Mouse (Mus musculus) MEL (cell line): ENCODE measurements around the gene Chd6. TPM values are rescaled to one million over a fixed set of nuclear protein-coding genes. Genes with fewer than 3 reads are reported as not detected.

ENCODE experiments used
- DNase-seq: peaks from one replicate; pipeline ENCODE4 v3.0.0; 2011; ENCODE audit warnings: low read depth, low spot score
- H3K27ac ChIP-seq: 2 replicates; pipeline ENCODE4 v1.5.1; 2012; ENCODE audit warnings: low read depth, mild to moderate bottlenecking, control low read depth, low read length, moderate library complexity; ENCODE audit not compliant: control insufficient read depth
- H3K27me3 ChIP-seq, 2 experiments: fragments of 150-350 bp in 1 of 2; sonication (generic) in 1 of 2; 2 replicates each; pipeline ENCODE4 v1.6.1; 2012; ENCODE audit warnings: low read length in 2 of 2, mild to moderate bottlenecking in 2 of 2, improper control_type of control experiment in 1 of 2, moderate library complexity in 1 of 2; ENCODE audit not compliant: insufficient read depth in 2 of 2, control insufficient read depth in 1 of 2
- H3K36me3 ChIP-seq, 2 experiments: 2 replicates each; pipeline ENCODE4 v1.6.1; 2012 to 2014; ENCODE audit warnings: low read length in 2 of 2, improper control_type of control experiment in 1 of 2, inconsistent platforms in 1 of 2, mild to moderate bottlenecking in 1 of 2; ENCODE audit not compliant: insufficient read depth in 2 of 2, control insufficient read depth in 1 of 2
- H3K4me1 ChIP-seq, 2 experiments: fragments of 150-350 bp in 1 of 2; sonication (generic) in 1 of 2; 2 replicates each; pipeline ENCODE4 v1.6.1; 2012; ENCODE audit warnings: low read length in 2 of 2, improper control_type of control experiment in 1 of 2, mild to moderate bottlenecking in 1 of 2; ENCODE audit not compliant: insufficient read depth in 2 of 2, control insufficient read depth in 1 of 2
- H3K4me3 ChIP-seq, 2 experiments: fragments of 150-350 bp in 1 of 2; sonication (generic) in 1 of 2; 2 replicates each; pipeline ENCODE4 v1.5.1; 2012; ENCODE audit warnings: low read depth in 2 of 2, low read length in 2 of 2, mild to moderate bottlenecking in 2 of 2, moderate library complexity in 2 of 2, control low read depth in 1 of 2, improper control_type of control experiment in 1 of 2; ENCODE audit not compliant: control insufficient read depth in 1 of 2, insufficient read depth in 1 of 2
- H3K79me2 ChIP-seq: 2 replicates; pipeline ENCODE4 v1.6.1; 2012; ENCODE audit warnings: mild to moderate bottlenecking, low read length, moderate library complexity; ENCODE audit not compliant: control insufficient read depth, poor library complexity, insufficient read depth
- H3K9ac ChIP-seq: 2 replicates; pipeline ENCODE4 v1.6.1; 2012; ENCODE audit warnings: low read depth, mild to moderate bottlenecking, control low read depth, low read length, moderate library complexity; ENCODE audit not compliant: control insufficient read depth, poor library complexity, severe bottlenecking
- H3K9me3 ChIP-seq: fragments of 150-350 bp; sonication (generic); replicated peaks from 2 replicates; pipeline ENCODE4 v1.6.1; 2012; ENCODE audit warnings: mild to moderate bottlenecking, low read length, improper control_type of control experiment, moderate library complexity; ENCODE audit not compliant: insufficient read depth
- BHLHE40 ChIP-seq: IDR thresholded peaks from 2 replicates; pipeline ENCODE4 v1.6.1; 2012; ENCODE audit warnings: low read depth, mild to moderate bottlenecking, inconsistent platforms, low read length, improper control_type of control experiment, borderline replicate concordance
- CHD1 ChIP-seq: IDR thresholded peaks from 2 replicates; pipeline ENCODE4 v1.6.1; 2012; ENCODE audit warnings: low read depth, mild to moderate bottlenecking, inconsistent platforms, low read length, improper control_type of control experiment
- CHD2 ChIP-seq: IDR thresholded peaks from 2 replicates; pipeline ENCODE4 v1.6.1; 2011; ENCODE audit warnings: low read length, improper control_type of control experiment
- E2F4 ChIP-seq: IDR thresholded peaks from 2 replicates; pipeline ENCODE4 v1.6.1; 2011; ENCODE audit warnings: low read depth, low read length, improper control_type of control experiment, borderline replicate concordance
- ELF1 ChIP-seq: IDR thresholded peaks from 2 replicates; pipeline ENCODE4 v1.6.1; 2014; ENCODE audit warnings: low read depth, mild to moderate bottlenecking, inconsistent platforms, low read length, improper control_type of control experiment, moderate library complexity
- EP300 ChIP-seq, 2 experiments: IDR thresholded peaks; 2 replicates each; pipeline ENCODE4 v1.6.1; 2011; ENCODE audit warnings: improper control_type of control experiment in 2 of 2, low read length in 2 of 2, low read depth in 1 of 2, mild to moderate bottlenecking in 1 of 2
- ETS1 ChIP-seq: IDR thresholded peaks from 2 replicates; pipeline ENCODE4 v1.6.1; 2012; ENCODE audit warnings: low read depth, mild to moderate bottlenecking, inconsistent platforms, low read length, improper control_type of control experiment, moderate library complexity
- GABPA ChIP-seq: IDR thresholded peaks from 2 replicates; pipeline ENCODE4 v1.6.1; 2012; ENCODE audit warnings: low read depth, mild to moderate bottlenecking, inconsistent platforms, low read length, improper control_type of control experiment, moderate library complexity
- GATA1 ChIP-seq: IDR thresholded peaks from 2 replicates; pipeline ENCODE4 v1.6.1; 2011; ENCODE audit warnings: low read depth, low read length, improper control_type of control experiment
- HCFC1 ChIP-seq: IDR thresholded peaks from 2 replicates; pipeline ENCODE4 v1.6.1; 2012; ENCODE audit warnings: low read depth, mild to moderate bottlenecking, inconsistent platforms, low read length, improper control_type of control experiment, moderate library complexity
- JUND ChIP-seq: IDR thresholded peaks from 2 replicates; pipeline ENCODE4 v1.6.1; 2011; ENCODE audit warnings: low read depth, mild to moderate bottlenecking, improper control_type of control experiment, low read length
- MAFK ChIP-seq: IDR thresholded peaks from 2 replicates; pipeline ENCODE4 v1.6.1; 2011; ENCODE audit warnings: low read depth, mild to moderate bottlenecking, low read length, improper control_type of control experiment, borderline replicate concordance
- MAX ChIP-seq: IDR thresholded peaks from 2 replicates; pipeline ENCODE4 v1.6.1; 2011; ENCODE audit warnings: low read length, improper control_type of control experiment
- MAZ ChIP-seq: IDR thresholded peaks from 2 replicates; pipeline ENCODE4 v1.6.1; 2012; ENCODE audit warnings: low read depth, mild to moderate bottlenecking, inconsistent platforms, low read length, improper control_type of control experiment
- MEF2A ChIP-seq: IDR thresholded peaks from 2 replicates; pipeline ENCODE4 v1.6.1; 2014; ENCODE audit warnings: low read depth, mild to moderate bottlenecking, inconsistent platforms, low read length, improper control_type of control experiment; ENCODE audit not compliant: poor library complexity, insufficient replicate concordance, severe bottlenecking; ENCODE audit errors: extremely low read depth
- NRF1 ChIP-seq: IDR thresholded peaks from 2 replicates; pipeline ENCODE4 v1.6.1; 2014; ENCODE audit warnings: low read depth, mild to moderate bottlenecking, inconsistent platforms, low read length, improper control_type of control experiment, moderate library complexity; ENCODE audit not compliant: poor library complexity, insufficient read depth, severe bottlenecking
- POLR2AphosphoS2 ChIP-seq: IDR thresholded peaks from 2 replicates; pipeline ENCODE4 v1.6.1; 2011; ENCODE audit warnings: low read length, improper control_type of control experiment
- POLR2AphosphoS5 ChIP-seq: IDR thresholded peaks from 2 replicates; pipeline ENCODE4 v1.6.1; 2012; ENCODE audit warnings: low read depth, borderline replicate concordance, mild to moderate bottlenecking, inconsistent platforms, low read length, moderate library complexity, mixed read lengths
- RAD21 ChIP-seq: IDR thresholded peaks from 2 replicates; pipeline ENCODE4 v1.6.1; 2011; ENCODE audit warnings: mild to moderate bottlenecking, low read depth, low read length, improper control_type of control experiment
- RCOR1 ChIP-seq: IDR thresholded peaks from 2 replicates; pipeline ENCODE4 v1.6.1; 2012; ENCODE audit warnings: low read depth, mild to moderate bottlenecking, inconsistent platforms, low read length, improper control_type of control experiment
- SIN3A ChIP-seq: IDR thresholded peaks from 2 replicates; pipeline ENCODE4 v1.6.1; 2012; ENCODE audit warnings: low read length, improper control_type of control experiment, inconsistent platforms
- SMC3 ChIP-seq: IDR thresholded peaks from 2 replicates; pipeline ENCODE4 v1.6.1; 2011; ENCODE audit warnings: low read depth, low read length, improper control_type of control experiment
- TBP ChIP-seq: IDR thresholded peaks from 2 replicates; pipeline ENCODE4 v1.8.0; 2011; ENCODE audit warnings: low read depth, low read length, improper control_type of control experiment
- TCF12 ChIP-seq: IDR thresholded peaks from 2 replicates; pipeline ENCODE4 v1.6.1; 2014; ENCODE audit warnings: low read depth, mild to moderate bottlenecking, inconsistent platforms, low read length, improper control_type of control experiment, moderate library complexity
- USF1 ChIP-seq: IDR thresholded peaks from 2 replicates; pipeline ENCODE4 v1.6.1; 2014; ENCODE audit warnings: low read depth, mild to moderate bottlenecking, inconsistent platforms, low read length, improper control_type of control experiment, moderate library complexity
- USF2 ChIP-seq, 2 experiments: IDR thresholded peaks; 2 replicates each; pipeline ENCODE4 v1.6.1; 2011 to 2012; ENCODE audit warnings: improper control_type of control experiment in 2 of 2, low read length in 2 of 2, borderline replicate concordance in 1 of 2, inconsistent platforms in 1 of 2, low read depth in 1 of 2, mild to moderate bottlenecking in 1 of 2; ENCODE audit not compliant: insufficient read depth in 1 of 2
- ZMIZ1 ChIP-seq: IDR thresholded peaks from 2 replicates; pipeline ENCODE4 v1.6.1; 2012; ENCODE audit warnings: low read depth, mild to moderate bottlenecking, inconsistent platforms, low read length, improper control_type of control experiment, moderate library complexity
- polyA plus RNA-seq, 2 experiments: library from polyadenylated mRNA; stranded (reverse) in 1 of 2; unstranded in 1 of 2; fragments of >175 nt in 1 of 2; fragments of >200 nt in 1 of 2; gene quantifications; 2 replicates each; pipeline versions ENCODE4 v1.2.1 to v1.2.4; 2012; ENCODE audit warnings: low replicate concordance in 2 of 2, low read depth in 1 of 2; ENCODE audit not compliant: insufficient read length in 2 of 2, insufficient read depth in 1 of 2, missing spikeins in 1 of 2
- total RNA-seq: library from RNA; depleted of rRNA; stranded (reverse); fragments of 300-350 nt; gene quantifications from 2 replicates; pipeline ENCODE4 v1.2.3, GENCODE M21; 2012

Gene Chd6
- total and polyA plus RNA-seq, 3 experiments = 9.7 to 200 (median 15.4) TPM

DNA sequence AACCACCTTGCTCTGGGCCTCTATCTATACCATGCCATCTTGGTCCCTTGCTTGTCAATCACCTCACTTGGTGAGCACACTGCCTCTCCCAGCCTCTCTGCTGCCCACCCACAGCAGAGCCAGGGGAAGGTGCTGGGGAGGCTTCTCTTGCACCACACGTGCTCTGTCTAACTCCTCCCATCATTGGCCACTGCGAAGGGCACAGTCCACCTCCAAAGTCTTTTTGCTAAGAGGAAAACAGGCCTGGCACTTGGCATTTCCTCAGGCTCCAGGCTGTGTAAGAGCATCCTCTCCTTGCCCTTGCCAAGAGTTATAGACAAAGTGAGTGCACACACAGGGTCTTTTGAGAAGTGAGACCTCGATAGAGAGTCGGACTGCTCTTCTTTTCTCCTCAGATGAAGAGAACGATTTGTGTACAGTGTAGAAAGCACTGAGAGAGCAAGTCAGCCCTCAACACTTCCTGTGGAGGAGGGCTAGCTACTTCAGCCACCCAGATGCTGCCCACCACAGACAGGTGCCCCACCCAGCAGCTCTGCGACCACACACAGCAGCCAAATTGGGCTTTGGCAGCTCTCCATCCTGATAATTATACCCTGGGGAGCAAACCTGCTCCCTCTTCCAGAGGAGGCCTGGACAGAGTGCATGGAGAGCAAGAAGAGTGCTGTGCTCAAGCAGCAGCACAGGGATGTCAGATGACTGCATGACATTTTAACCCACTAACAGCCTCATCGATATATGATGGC lies 155.6 kb downstream of the Chd6 start:
- peaks cover 3 to 8% of the 10 kb centered on the region in 2 experiments; a peak in 3 of 4 replicates for H3K36me3 ChIP-seq

DNA sequence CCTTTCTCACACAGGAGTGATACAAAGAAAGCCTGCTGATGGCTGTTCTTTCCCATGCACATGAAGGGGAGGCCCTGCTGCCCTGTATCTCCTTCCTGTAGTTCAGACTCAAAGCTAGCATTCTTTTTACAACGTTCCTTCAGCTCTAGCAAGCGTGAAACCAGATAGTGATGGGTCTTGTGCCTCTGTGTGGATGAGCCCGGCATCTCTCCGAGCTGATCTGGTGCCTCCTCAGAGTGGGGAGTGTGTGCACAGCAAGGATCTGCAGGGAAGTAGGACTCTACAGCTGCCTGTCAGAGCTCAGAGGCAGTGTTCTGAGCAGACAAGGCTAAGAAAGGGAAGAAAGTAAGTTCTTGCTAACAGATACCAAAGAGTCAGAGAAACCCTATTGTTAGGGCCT lies 157.3 kb downstream of the Chd6 start:
- H3K79me2 ChIP-seq = no peaks in the 10 kb centered on the region
- H3K9me3 ChIP-seq = no peaks in the 10 kb centered on the region
- H3K36me3 ChIP-seq = peaks cover 3 to 8% of the 10 kb centered on the region in 2 experiments; a peak in 3 of 4 replicates
- no peak overlapping the region for H3K9ac ChIP-seq
- no peak for DNase-seq
- H3K4me3 ChIP-seq = no peak overlapping the region
- H3K4me1 ChIP-seq = peaks cover 4% of the 10 kb centered on the region in 2 experiments; a peak in 3 of 4 replicates
- TF ChIP-seq BHLHE40 (no peak), MAX (no peak), USF2 (IDR thresholded peaks at IDR 0.05; ENCODE audit: borderline replicate concordance in 1 of 2, insufficient read depth in 1 of 2, low read depth in 1 of 2, low read length in 2 of 2) (no peak), E2F4 (no peak), HCFC1 (no peak), RAD21 (no peak), POLR2AphosphoS2 (no peak), TCF12 (no peak), CHD1 (no peak), MEF2A (no peak), USF1 (no peak), GATA1 (no peak), ETS1 (no peak), NRF1 (no peak), TBP (no peak), GABPA (no peak), RCOR1 (no peak), SIN3A (no peak)
- H3K27me3 ChIP-seq = no peaks in the 10 kb centered on the region
- no peak overlapping the region for H3K27ac ChIP-seq

More for the DNA sequence above, 155.6 kb downstream of the Chd6 start:
- Histone ChIP-seq H3K4me3 (no peak overlapping the region), H3K79me2 (no peaks in the 10 kb centered on the region), H3K9me3 (no peaks in the 10 kb centered on the region), H3K9ac (no peak overlapping the region), H3K4me1 (peaks cover 4% of the 10 kb centered on the region in 2 experiments; a peak in 3 of 4 replicates), H3K27ac (no peak overlapping the region), H3K27me3 (no peaks in the 10 kb centered on the region)
- no peak for DNase-seq
- TF ChIP-seq EP300 (IDR thresholded peaks at IDR 0.05; ENCODE audit: low read depth in 1 of 2, low read length in 2 of 2) (no peak), TCF12 (no peak), MAX (no peak), ELF1 (no peak), POLR2AphosphoS2 (no peak), CHD1 (no peak), ZMIZ1 (no peak), MAFK (no peak), POLR2AphosphoS5 (no peak), E2F4 (no peak), SMC3 (no peak), MAZ (no peak), JUND (no peak), CHD2 (no peak)
